Mouse (Mus musculus) induced T-regulatory cell, adult 2 months (primary cell): Measurements from ENCODE around the gene Gm44965.

Experiments used
- DNase-seq: peaks from one replicate; pipeline ENCODE4 v3.0.0-alpha.2; 2012; ENCODE audit warnings: low read depth

Gene Gm44965

GRCm38 (mm10) chr6:48593158-48594042 lies at the start of gene Gm44965, which contains the start of gene Repin1:
TSS of gene Gm44965 (plus strand) at chr6:48593941.
TSS of gene Repin1 (plus strand) at chr6:48593883.
- DNase-seq = peak; percentile 73

DNA sequence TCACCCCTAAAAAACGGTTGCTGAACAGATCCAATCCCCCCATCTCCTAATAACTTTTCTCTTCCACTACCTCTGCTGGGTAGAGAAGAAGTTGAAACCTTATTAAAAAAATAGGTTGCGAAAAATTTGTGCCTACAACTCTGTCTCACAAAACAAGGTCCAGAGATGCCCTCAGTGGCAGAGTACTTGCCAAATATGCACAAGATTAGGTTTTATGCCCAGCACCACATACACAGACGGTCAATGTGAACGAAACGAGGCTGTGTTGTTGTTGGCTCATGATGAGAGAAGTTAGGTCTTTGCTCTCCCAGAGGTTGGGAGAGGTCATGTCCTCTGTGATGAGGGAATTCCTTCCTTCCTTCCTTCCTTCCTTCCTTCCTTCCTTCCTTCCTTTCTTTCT lies 48.5 kb upstream of the Gm44965 start:
- no peak for DNase-seq

DNA sequence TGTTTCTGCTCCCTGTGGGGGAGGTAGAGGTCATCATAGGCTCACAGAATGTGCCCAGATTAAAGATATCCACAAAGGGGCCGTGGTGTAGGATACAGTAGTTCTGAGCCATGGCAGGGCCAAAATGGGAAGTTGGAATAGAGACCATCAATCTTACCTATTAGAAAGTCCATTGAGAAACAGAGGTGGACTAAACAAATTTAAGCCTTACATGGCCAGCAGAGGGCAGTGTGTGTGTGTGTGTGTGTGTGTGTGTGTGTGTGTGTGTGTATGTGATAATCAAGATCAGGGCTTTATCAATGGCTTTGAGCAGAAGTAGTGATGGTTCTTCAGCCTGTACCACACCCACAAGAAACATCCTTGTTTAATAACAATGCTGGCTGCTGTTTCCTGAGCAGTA lies 47.5 kb upstream of the Gm44965 start:
- peak; percentile 71 for DNase-seq

DNA sequence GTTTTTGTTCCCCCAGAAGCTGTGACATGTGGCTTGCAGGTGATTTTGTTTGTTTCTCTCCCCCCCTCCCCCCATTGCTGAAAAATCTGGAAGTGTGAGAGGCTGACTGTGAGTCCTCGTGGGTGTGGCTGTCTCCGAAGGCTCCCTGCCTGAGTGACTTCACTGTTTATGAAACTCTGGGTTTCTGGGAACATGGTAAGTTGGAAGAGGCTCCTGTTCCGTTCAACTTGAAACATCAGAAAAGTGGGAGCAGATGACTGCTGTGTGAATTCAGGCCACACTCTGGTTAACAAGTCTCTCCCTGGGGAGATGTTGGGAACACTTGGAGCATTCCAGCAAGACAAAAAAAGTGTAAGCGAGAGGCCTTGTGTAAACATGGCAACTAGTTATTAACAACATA lies 46.9 kb upstream of the Gm44965 start:
- no peak for DNase-seq

GRCm38 (mm10) chr6:48548314-48548713 lies 45.4 kb upstream of the Gm44965 start:
- DNase-seq = no peak

- DNase-seq = peak; percentile 82
Measured at GRCm38 (mm10) chr6:48552918-48553317, 40.8 kb upstream of the Gm44965 start.

GRCm38 (mm10) chr6:48553819-48554218 lies 39.9 kb upstream of the Gm44965 start:
- DNase-seq = no peak

GRCm38 (mm10) chr6:48554280-48555103 lies 39.2 kb upstream of the Gm44965 start, which contains the start of gene Lrrc61:
TSS of gene Lrrc61 (plus strand) at chr6:48554796.
- peak; percentile 95 for DNase-seq

DNA sequence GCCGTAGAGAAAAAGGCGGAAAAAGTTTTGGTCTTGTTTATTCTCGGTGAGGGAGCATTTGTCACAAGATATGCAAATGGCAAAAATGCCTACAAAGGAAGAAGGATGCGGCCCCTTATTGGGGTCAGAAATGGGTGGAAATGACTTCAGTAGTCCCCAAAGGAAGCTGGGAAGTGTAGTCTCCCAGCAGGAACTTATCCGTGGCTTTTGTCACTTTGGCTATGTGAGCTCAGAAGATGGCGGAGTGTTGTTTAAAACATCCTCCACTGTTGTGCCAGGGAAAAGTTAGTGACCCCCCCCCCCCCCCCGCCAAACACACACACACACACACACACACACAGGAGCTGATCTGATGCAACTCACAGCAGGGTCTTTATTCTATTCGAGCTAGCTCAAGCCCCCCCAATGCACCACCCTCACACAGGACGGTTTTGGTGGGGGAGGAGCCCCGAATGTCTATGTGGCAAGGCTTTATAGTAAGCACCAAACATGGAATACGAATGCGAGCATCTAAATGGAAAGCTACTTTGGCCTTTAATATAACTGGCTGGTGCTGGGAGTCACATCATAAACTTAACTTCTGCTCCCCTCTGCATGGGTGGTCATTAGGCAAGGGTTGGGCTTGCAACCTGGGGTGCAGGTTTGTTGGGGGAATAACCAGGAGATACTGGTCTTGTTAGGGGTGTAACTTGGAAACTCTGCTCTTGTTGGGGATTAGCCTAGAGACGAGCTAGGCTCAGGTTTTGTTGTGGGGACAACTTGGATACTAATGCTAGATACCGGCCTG lies 38.4 kb upstream of the Gm44965 start:
- DNase-seq = peak; percentile 34

- DNase-seq = no peak
Measured at GRCm38 (mm10) chr6:48555956-48556355, 37.8 kb upstream of the Gm44965 start.

DNA sequence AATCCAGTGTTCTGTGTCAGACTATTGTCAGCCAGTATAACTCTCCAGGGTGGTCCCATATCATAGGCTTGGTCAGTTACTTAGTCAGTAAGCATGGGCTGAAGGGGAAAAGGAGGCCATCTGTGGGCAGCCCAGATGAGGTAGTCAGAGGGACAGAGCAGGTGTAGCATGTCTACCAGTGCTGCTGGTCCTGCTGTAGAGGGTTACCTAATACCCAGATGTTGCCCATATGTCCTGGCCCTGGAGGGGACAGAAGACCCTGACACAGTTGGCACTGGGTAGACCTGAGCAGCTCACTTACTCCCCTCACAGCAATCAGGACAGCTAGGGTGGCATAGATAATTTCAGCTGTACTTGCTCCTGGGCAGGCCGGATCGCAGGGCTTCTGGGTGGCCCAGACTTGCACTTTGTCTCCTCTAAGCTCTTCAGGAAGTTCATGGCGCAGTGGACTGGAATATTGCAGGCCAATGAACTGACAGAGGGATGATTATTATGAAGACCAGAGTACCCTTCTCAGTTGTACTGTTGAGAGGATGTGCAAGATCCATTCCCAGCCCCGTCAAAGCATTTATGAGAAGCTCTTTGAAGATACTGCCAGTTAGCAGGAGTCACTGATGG lies 27.9 kb upstream of the Gm44965 start:
- DNase-seq = no peak

GRCm38 (mm10) chr6:48566312-48566711 lies 27.4 kb upstream of the Gm44965 start:
- DNase-seq = no peak

DNA sequence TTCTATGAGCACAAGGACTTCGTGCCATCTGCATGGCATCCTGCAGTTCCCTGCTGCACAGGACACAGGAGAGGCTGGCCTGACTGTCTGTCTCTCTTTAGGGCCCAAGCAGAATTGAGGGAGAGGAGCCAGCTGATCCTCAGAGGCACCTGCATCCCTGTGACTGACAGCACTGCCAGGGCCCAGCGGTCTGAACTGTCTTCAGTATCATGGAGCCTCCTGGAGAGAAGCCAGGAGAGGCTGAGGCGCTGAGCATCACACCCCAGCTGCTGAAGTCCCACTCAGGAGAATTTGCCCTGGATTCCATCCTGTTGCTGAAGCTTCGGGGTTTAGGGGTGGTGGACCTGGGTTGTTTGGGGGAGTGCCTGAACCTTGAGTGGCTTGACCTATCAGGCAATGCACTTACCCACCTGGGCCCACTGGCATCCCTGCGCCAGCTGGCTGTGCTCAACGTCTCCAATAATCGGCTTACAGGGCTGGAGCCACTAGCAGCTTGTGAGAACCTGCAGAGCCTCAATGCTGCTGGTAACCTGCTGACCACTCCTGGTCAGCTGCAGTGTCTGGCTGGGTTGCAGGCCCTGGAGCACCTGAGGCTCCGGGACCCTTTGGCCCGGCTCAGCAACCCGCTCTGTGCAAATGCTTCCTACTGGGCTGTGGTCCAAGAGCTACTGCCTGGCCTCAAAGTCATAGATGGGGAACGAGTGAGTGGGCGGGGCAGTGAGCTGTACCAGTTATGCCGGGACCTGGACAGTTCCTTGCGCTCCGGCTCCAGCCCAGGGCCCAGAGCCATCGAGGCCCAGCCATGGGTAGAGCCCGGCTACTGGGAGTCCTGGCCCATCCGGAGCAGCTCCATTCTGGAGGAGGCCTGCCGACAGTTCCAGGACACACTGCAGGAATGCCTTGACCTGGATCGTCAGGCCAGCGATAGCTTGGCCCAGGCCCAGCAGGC lies 25.4 kb upstream of the Gm44965 start:
- DNase-seq = no peak

DNA sequence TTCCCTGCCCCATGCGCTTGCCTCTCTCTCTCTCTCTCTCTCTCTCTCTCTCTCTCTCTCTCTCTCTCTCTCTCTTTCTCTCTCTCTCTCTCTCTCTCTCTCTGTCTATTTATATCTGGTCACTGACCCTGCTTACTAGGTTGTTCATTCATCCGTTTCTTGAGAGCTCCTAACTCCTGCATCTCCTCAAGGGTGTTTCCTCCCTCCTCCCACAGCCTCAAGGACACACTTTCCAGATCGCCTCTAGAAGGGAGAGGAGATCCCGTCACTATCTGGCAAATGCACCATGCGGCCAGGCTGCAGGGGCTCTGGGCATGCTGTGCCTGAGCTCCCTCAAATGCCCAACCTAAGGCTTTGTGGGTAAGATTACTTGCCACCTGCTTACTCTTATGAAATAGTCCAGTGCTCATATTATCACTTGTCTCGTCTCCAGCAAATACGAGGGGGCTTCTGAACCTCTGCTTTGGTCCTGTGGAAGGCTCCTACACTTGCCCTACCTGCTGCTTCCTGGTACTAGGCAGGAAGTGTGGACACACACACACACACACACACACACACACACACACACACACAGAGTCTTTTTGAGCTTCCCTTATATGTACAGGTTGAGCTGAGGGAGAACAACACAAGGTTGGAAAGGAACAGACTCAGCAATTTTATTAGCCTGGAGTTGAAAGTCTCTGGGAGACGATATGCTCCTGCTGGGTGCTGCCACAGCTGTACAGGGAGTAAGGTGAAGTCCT lies 24.5 kb upstream of the Gm44965 start:
- no peak for DNase-seq

DNA sequence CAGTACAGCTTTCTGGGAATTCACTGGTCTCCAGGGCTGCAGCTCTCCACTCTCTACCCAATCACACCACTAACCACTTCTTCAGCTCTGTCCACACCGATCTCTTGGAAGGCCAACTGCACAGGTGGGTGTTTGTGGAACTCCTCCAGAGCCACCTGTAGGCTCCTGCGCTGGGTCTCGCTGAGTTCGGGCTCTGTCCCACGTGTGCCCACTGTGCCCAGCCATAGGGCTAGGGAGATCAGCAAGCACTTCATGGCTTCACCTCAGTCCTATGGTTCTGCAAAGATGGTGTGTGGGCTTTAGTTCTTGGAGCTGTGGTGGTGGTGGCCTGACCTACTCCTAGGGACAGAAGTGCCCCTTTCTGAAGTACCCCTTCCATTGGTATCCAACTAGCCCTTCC lies 21.7 kb upstream of the Gm44965 start:
- DNase-seq = no peak

GRCm38 (mm10) chr6:48572572-48573061 lies 21.1 kb upstream of the Gm44965 start, which contains the start of gene Rarres2:
TSS of gene Rarres2 (minus strand) at chr6:48572789.
- no peak for DNase-seq

DNA sequence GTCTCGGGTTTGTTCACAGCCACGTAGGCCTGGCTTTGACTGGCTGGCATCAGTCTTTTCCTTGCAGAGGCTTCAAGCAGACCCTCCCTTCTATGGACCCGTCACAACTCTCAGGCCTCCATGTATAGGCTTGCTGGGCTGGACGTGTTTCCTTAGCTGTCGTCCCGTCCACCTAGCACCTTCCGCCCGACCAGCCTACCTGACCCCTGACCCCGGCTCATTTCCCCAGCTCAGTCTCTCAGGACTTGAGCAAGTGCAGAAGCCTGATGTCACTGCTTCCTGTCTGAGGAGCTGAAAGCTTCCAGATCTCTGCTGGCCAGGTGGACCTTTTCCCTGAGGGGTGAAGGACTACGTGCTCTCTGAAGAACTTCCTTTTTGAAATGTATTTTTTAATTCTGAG lies 20.5 kb upstream of the Gm44965 start:
- no peak for DNase-seq

DNA sequence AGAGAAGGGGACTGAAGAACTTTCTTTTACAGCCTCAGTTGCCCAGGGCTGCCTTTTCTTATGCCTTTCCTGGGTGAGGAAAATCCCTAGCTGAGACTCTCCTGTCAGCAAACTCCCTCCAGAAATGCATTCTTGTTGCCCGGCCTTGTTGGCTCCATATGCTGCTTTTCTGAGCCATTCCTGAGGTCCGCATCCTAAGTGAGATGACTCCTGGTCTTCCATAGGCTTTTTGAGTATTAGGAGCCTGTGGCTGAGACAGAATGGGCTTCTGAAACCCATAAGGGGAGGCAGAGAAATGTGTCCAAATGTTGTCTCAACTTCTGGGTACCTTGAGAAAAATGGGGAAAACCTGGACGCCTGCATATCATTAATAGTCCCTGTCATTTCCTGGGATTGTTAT lies 19.8 kb upstream of the Gm44965 start:
- DNase-seq = no peak

DNA sequence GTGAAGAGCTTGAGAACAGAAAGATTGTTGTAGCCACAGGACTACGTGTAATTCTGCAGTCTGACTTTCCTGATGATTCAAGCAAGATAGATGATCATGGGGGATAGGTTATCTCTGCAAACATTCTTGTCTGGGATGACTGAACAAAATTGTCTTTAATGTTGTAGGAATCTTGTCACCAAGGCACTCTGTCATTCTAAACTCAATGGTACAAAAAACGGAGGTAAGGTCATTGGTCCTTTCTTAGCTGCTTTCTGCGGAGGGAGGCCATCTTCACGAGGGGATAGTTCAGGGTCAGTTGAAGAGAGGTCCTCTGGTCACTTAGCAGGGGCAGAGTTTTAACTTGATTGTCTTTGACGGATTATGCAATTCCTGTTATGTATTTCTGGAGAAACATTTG lies 15.0 kb upstream of the Gm44965 start:
- DNase-seq = no peak
